Mouse (Mus musculus) forebrain, embryonic 16.5 days (tissue): Measurements from ENCODE around the gene Gm14296. TPM values are rescaled to one million over a fixed set of nuclear protein-coding genes. Genes with fewer than 3 reads are reported as not detected.
"Not testable (repeated sequence)": the region's sequence is repeated elsewhere in the genome, so short reads cannot be mapped to it uniquely, and the experiment has no call there.

Source experiments
- ATAC-seq: fragments of 200-750 bp; cut with Nextera tagmentation; 2 replicates; pipeline ENCODE4 v1.8.0; 2017; ENCODE audit warnings: mild to moderate bottlenecking, moderate library complexity
- H3K27ac ChIP-seq: fragments of 300-500 bp; sonication (generic); 2 replicates; pipeline ENCODE4 v1.5.1; 2014; ENCODE audit warnings: low read length, control low read depth
- H3K27me3 ChIP-seq: fragments of 300-500 bp; sonication (generic); replicated peaks from 2 replicates; pipeline ENCODE4 v1.6.1; 2014; ENCODE audit warnings: low read length; ENCODE audit not compliant: control insufficient read depth, insufficient read depth
- H3K36me3 ChIP-seq: fragments of 300-500 bp; sonication (generic); 2 replicates; pipeline ENCODE4 v1.6.1; 2014; ENCODE audit not compliant: control insufficient read depth, insufficient read depth
- H3K4me1 ChIP-seq: fragments of 300-500 bp; sonication (generic); replicated peaks from 2 replicates; pipeline ENCODE4 v1.6.1; 2014; ENCODE audit warnings: low read length; ENCODE audit not compliant: control insufficient read depth, insufficient read depth
- H3K4me2 ChIP-seq: fragments of 300-500 bp; sonication (generic); 2 replicates; pipeline ENCODE4 v1.6.1; 2014; ENCODE audit warnings: mild to moderate bottlenecking, low read length, control low read depth
- H3K4me3 ChIP-seq: fragments of 300-500 bp; sonication (generic); replicated peaks from 2 replicates; pipeline ENCODE4 v1.5.1; 2014; ENCODE audit warnings: mild to moderate bottlenecking, low read length, control low read depth
- H3K9ac ChIP-seq: fragments of 300-500 bp; sonication (generic); replicated peaks from 2 replicates; pipeline ENCODE4 v1.6.1; 2014; ENCODE audit warnings: low read depth, low read length, control low read depth
- H3K9me3 ChIP-seq: fragments of 300-500 bp; sonication (generic); 2 replicates; pipeline ENCODE4 v1.6.1; 2016; ENCODE audit warnings: low read length; ENCODE audit not compliant: control insufficient read depth
- WGBS: fragments of 180-500 bp; shearing (Covaris S2); extraction: QIAGEN DNeasy Blood & Tissue Kit; methylation state at CpG from one replicate; pipeline ENCODE4 v1.1.7; 2014; 5-methylcytosine and 5-hydroxymethylcytosine counted together
- polyA plus RNA-seq: library from polyadenylated mRNA; unstranded; fragments of >200 nt; fragmentation: Nextera tagmentation; extraction: Ambion mirVana; gene quantifications from 2 replicates; pipeline ENCODE4 v1.2.1, GENCODE M21; 2015

Gm14296 gene
- 8.9 and 15.3 TPM in 2 replicates for polyA plus RNA-seq

DNA sequence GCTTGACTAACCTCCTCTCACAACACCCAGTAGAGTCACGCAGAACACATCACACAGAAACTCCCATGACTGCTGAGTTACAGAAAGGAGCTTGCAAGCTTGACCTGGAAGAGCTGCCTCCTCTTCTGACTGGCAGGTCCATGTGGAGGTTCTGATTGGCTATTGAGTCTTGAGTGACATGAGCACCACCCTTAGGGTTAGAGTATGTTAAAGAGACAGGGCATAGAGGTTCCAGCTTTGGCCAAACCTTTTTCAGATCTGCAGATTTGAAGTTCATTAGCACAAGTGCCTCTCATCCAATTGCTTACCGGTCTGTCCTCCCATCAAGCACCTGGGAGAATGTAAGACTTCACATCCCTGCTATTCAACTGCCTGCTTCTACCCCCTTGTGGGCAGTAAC, at the start of gene Gm14296:
Gene Gm14296, minus strand, starts transcription at position 101 of the 400 bp plus-strand sequence.
- no CpG with 5 or more reads among the region's 2 CpGs for WGBS
- not testable (repeated sequence) for H3K36me3 ChIP-seq, H3K4me2 ChIP-seq, H3K9ac ChIP-seq, H3K27me3 ChIP-seq, H3K27ac ChIP-seq, ATAC-seq, H3K4me1 ChIP-seq, H3K4me3 ChIP-seq, H3K9me3 ChIP-seq

DNA sequence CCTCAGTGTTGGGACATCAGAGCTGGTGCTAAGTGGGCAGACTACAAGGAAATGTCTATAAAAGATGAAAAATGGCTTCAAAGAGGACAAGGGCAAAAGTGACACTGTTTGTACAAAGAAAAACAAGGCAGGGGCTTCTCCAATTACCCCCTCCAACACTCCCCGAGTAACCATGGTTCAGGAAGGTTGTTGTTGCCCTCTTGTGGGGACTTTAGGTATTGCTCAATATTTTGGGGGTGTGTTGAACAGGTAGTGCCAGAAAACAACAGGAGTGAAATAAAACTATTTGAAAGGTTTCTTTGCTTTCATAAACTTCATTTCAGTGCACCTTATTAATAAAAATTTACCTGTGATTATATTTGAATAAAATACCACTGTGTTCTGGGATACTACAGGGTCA, 22.1 kb downstream of the Gm14296 start:
- H3K27ac ChIP-seq, H3K9ac ChIP-seq, ATAC-seq, H3K4me3 ChIP-seq, H3K9me3 ChIP-seq, H3K4me2 ChIP-seq, H3K27me3 ChIP-seq, H3K4me1 ChIP-seq, H3K36me3 ChIP-seq: not testable (repeated sequence)
- no CpG with 5 or more reads among the region's 1 CpGs for whole genome bisulfite sequencing

Other genes with a start within 250 kb of the Gm14296 start
- gene Gm14305, start 219.5 kb downstream of the Gm14296 start, polyA plus RNA-seq = 36.7 and 40.6 TPM in 2 replicates
- 8.3 and 10.1 TPM in 2 replicates for gene Gm14295, start 129.2 kb downstream of the Gm14296 start, polyA plus RNA-seq
- gene Gm14408, start 96.7 kb downstream of the Gm14296 start, polyA plus RNA-seq = not detected in 2 replicates
- 5.4 and 9.3 TPM in 2 replicates for gene Gm14419, start 73.1 kb upstream of the Gm14296 start, polyA plus RNA-seq
- gene Gm14401, start 146.5 kb upstream of the Gm14296 start, polyA plus RNA-seq = not detected in 2 replicates